Mouse (Mus musculus): Measurements from ENCODE around the gene Ndufb4. TPM values are rescaled to one million over a fixed set of nuclear protein-coding genes. Genes with fewer than 3 reads are reported as not detected.
"Not testable (repeated sequence)": the region's sequence is repeated elsewhere in the genome, so short reads cannot be mapped to it uniquely, and the experiment has no call there.

Gene Ndufb4
- polyA plus RNA-seq, 1 experiment from 2014 or later, result 65.1 TPM

- H3K27me3 ChIP-seq (ENCODE audit: control insufficient read depth, insufficient read depth, low read length), result no peaks in the 10 kb centered on the region
- no peak overlapping the region for H3K9ac ChIP-seq (ENCODE audit: low read length)
- H3K4me1 ChIP-seq (ENCODE audit: control insufficient read depth, insufficient read depth, low read length), result no peaks in the 10 kb centered on the region
- ATAC-seq (ENCODE audit: low FRiP score), result no peak
- no peak overlapping the region for H3K4me2 ChIP-seq
- H3K36me3 ChIP-seq (ENCODE audit: control insufficient read depth, insufficient read depth, low read length), result peaks cover 15% of the 10 kb centered on the region
- DNase-seq (ENCODE audit: low spot score, missing footprints), result no peak
- no peaks in the 10 kb centered on the region for H3K9me3 ChIP-seq (ENCODE audit: control insufficient read depth, low read length)
- no peak overlapping the region for H3K4me3 ChIP-seq (ENCODE audit: low read depth, low read length)
- H3K27ac ChIP-seq (ENCODE audit: low read depth, low read length), result no peak overlapping the region
- WGBS, result 91% methylated on average over 16 of the region's 16 CpGs
Measured at GRCm38 (mm10) chr16:37647067-37647466, 7.2 kb downstream of the Ndufb4 start.

DNA sequence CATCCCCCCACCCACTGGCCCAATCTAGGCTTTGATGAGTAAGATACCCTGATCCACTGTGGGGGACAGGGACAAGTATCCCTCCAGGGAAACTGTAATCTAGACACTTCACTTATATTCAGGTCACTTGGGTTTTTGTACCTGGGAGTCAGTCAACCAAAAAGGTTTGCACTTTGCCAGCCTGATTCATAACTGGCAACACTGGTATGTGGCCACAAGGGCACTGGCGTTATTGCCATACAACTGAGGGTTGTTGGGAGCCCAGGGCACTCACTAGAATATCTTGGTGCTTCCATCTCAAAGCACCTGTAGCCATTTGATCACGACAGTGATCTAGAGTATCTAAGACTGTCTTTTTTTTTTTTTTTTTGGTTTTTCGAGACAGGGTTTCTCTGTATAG, 8.5 kb downstream of the Ndufb4 start:
- H3K4me2 ChIP-seq, result no peak overlapping the region
- no peaks in the 10 kb centered on the region for H3K4me1 ChIP-seq (ENCODE audit: control insufficient read depth, insufficient read depth, low read length)
- H3K4me3 ChIP-seq (ENCODE audit: low read depth, low read length), result no peak overlapping the region
- H3K27ac ChIP-seq (ENCODE audit: low read depth, low read length), result no peak overlapping the region
- peaks cover 15% of the 10 kb centered on the region for H3K36me3 ChIP-seq (ENCODE audit: control insufficient read depth, insufficient read depth, low read length)
- ATAC-seq (ENCODE audit: low FRiP score) (no peak), DNase-seq (ENCODE audit: low spot score, missing footprints) (no peak)
- H3K9ac ChIP-seq (ENCODE audit: low read length), result no peak overlapping the region
- no peaks in the 10 kb centered on the region for H3K27me3 ChIP-seq (ENCODE audit: control insufficient read depth, insufficient read depth, low read length)
- 87% methylated on average over 3 of the region's 3 CpGs for WGBS
- H3K9me3 ChIP-seq (ENCODE audit: control insufficient read depth, low read length), result no peaks in the 10 kb centered on the region

DNA sequence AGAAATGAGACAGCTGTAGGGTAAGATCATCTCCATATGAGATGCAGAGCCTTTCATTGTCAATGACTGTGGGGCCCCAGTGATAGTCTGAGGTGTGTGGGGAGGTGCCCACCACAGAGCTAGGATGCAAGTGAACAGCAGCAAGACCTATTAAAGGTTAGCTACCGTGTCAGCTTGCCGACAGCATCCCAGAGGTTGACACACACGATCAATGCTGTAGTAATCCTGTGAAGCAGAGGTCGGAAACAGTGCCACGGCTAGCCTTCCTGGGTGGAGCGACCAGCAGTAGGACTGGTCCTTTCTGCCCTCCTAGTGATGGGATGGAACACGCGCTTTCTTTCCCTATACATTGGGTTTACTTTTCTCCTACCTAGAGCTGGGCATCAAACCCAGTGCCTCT, 9.0 kb downstream of the Ndufb4 start:
- no peak overlapping the region for H3K4me2 ChIP-seq
- no peaks in the 10 kb centered on the region for H3K9me3 ChIP-seq (ENCODE audit: control insufficient read depth, low read length)
- DNase-seq (ENCODE audit: low spot score, missing footprints) (no peak), ATAC-seq (ENCODE audit: low FRiP score) (no peak)
- H3K27ac ChIP-seq (ENCODE audit: low read depth, low read length), result no peak overlapping the region
- H3K36me3 ChIP-seq (ENCODE audit: control insufficient read depth, insufficient read depth, low read length), result peaks cover 15% of the 10 kb centered on the region
- no peak overlapping the region for H3K4me3 ChIP-seq (ENCODE audit: low read depth, low read length)
- H3K27me3 ChIP-seq (ENCODE audit: control insufficient read depth, insufficient read depth, low read length), result no peaks in the 10 kb centered on the region
- no peak overlapping the region for H3K9ac ChIP-seq (ENCODE audit: low read length)
- 89% methylated on average over 8 of the region's 8 CpGs for WGBS
- H3K4me1 ChIP-seq (ENCODE audit: control insufficient read depth, insufficient read depth, low read length), result no peaks in the 10 kb centered on the region

GRCm38 (mm10) chr16:37644486-37644885, 9.8 kb downstream of the Ndufb4 start:
- H3K9me3 ChIP-seq (ENCODE audit: control insufficient read depth, low read length), result no peaks in the 10 kb centered on the region
- H3K4me2 ChIP-seq, result no peak overlapping the region
- DNase-seq (ENCODE audit: low spot score, missing footprints) (no peak), ATAC-seq (ENCODE audit: low FRiP score) (no peak)
- no peak overlapping the region for H3K27ac ChIP-seq (ENCODE audit: low read depth, low read length)
- no peaks in the 10 kb centered on the region for H3K27me3 ChIP-seq (ENCODE audit: control insufficient read depth, insufficient read depth, low read length)
- no peak overlapping the region for H3K9ac ChIP-seq (ENCODE audit: low read length)
- H3K36me3 ChIP-seq (ENCODE audit: control insufficient read depth, insufficient read depth, low read length), result peaks cover 15% of the 10 kb centered on the region
- H3K4me1 ChIP-seq (ENCODE audit: control insufficient read depth, insufficient read depth, low read length), result no peaks in the 10 kb centered on the region
- 91% methylated on average over 5 of the region's 5 CpGs for WGBS
- no peak overlapping the region for H3K4me3 ChIP-seq (ENCODE audit: low read depth, low read length)

- H3K9ac ChIP-seq (ENCODE audit: low read length); H3K4me1 ChIP-seq (ENCODE audit: control insufficient read depth, insufficient read depth, low read length); H3K27me3 ChIP-seq (ENCODE audit: control insufficient read depth, insufficient read depth, low read length); DNase-seq (ENCODE audit: low spot score, missing footprints); ATAC-seq (ENCODE audit: low FRiP score); H3K4me3 ChIP-seq (ENCODE audit: low read depth, low read length); H3K27ac ChIP-seq (ENCODE audit: low read depth, low read length); H3K36me3 ChIP-seq (ENCODE audit: control insufficient read depth, insufficient read depth, low read length); H3K4me2 ChIP-seq; H3K9me3 ChIP-seq (ENCODE audit: control insufficient read depth, low read length): not testable (repeated sequence)
Measured at GRCm38 (mm10) chr16:37640522-37640921, 13.7 kb downstream of the Ndufb4 start.

- Histone ChIP-seq H3K27me3 (ENCODE audit: control insufficient read depth, insufficient read depth, low read length) (no peaks in the 10 kb centered on the region), H3K4me2 (no peak overlapping the region), H3K36me3 (ENCODE audit: control insufficient read depth, insufficient read depth, low read length) (no peaks in the 10 kb centered on the region), H3K9ac (ENCODE audit: low read length) (no peak overlapping the region), H3K27ac (ENCODE audit: low read depth, low read length) (no peak overlapping the region), H3K4me3 (ENCODE audit: low read depth, low read length) (no peak overlapping the region), H3K9me3 (ENCODE audit: control insufficient read depth, low read length) (no peaks in the 10 kb centered on the region), H3K4me1 (ENCODE audit: control insufficient read depth, insufficient read depth, low read length) (no peaks in the 10 kb centered on the region)
- DNase-seq (ENCODE audit: low spot score, missing footprints), result no peak
- ATAC-seq (ENCODE audit: low FRiP score), result no peak
Measured at GRCm38 (mm10) chr16:37637802-37638201, 16.5 kb downstream of the Ndufb4 start.

- Histone ChIP-seq H3K27me3 (ENCODE audit: control insufficient read depth, insufficient read depth, low read length) (no peaks in the 10 kb centered on the region), H3K9me3 (ENCODE audit: control insufficient read depth, low read length) (no peaks in the 10 kb centered on the region), H3K4me1 (ENCODE audit: control insufficient read depth, insufficient read depth, low read length) (no peaks in the 10 kb centered on the region), H3K4me3 (ENCODE audit: low read depth, low read length) (no peak overlapping the region), H3K9ac (ENCODE audit: low read length) (no peak overlapping the region), H3K27ac (ENCODE audit: low read depth, low read length) (no peak overlapping the region), H3K4me2 (no peak overlapping the region), H3K36me3 (ENCODE audit: control insufficient read depth, insufficient read depth, low read length) (no peaks in the 10 kb centered on the region)
- no peak for ATAC-seq (ENCODE audit: low FRiP score)
- no peak for DNase-seq (ENCODE audit: low spot score, missing footprints)
- whole genome bisulfite sequencing, result 67% methylated on average over 6 of the region's 6 CpGs
Measured at GRCm38 (mm10) chr16:37636107-37636506, 18.1 kb downstream of the Ndufb4 start.

GRCm38 (mm10) chr16:37635095-37635494, 19.2 kb downstream of the Ndufb4 start:
- DNase-seq (ENCODE audit: low spot score, missing footprints), result no peak
- Histone ChIP-seq H3K27me3 (ENCODE audit: control insufficient read depth, insufficient read depth, low read length) (no peaks in the 10 kb centered on the region), H3K4me3 (ENCODE audit: low read depth, low read length) (no peak overlapping the region), H3K4me1 (ENCODE audit: control insufficient read depth, insufficient read depth, low read length) (no peaks in the 10 kb centered on the region), H3K9ac (ENCODE audit: low read length) (no peak overlapping the region), H3K27ac (ENCODE audit: low read depth, low read length) (no peak overlapping the region), H3K9me3 (ENCODE audit: control insufficient read depth, low read length) (no peaks in the 10 kb centered on the region), H3K4me2 (no peak overlapping the region), H3K36me3 (ENCODE audit: control insufficient read depth, insufficient read depth, low read length) (no peaks in the 10 kb centered on the region)
- ATAC-seq (ENCODE audit: low FRiP score), result no peak
- 94% methylated on average over 1 of the region's 1 CpGs for WGBS

DNA sequence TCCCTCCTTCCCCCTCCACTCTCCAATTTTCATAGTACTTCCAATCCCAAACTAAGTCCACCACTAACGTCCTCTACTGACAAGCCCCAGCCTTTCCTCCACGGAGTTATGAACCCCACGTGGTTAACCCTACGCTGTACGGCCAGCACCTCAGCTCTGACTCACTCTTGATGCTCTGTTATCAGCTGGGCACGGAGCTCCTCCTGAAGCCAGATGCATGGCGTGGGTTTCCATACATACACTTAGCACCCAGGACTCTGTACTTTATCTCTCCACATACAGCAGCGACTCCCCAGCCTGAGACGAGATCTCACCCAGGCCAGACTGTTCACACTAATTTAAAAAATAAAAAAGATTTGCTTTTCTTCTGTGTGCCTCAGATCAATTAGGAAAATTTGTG, 19.7 kb downstream of the Ndufb4 start:
- Histone ChIP-seq H3K27ac (ENCODE audit: low read depth, low read length) (no peak overlapping the region), H3K4me3 (ENCODE audit: low read depth, low read length) (no peak overlapping the region), H3K9me3 (ENCODE audit: control insufficient read depth, low read length) (no peaks in the 10 kb centered on the region), H3K27me3 (ENCODE audit: control insufficient read depth, insufficient read depth, low read length) (no peaks in the 10 kb centered on the region), H3K36me3 (ENCODE audit: control insufficient read depth, insufficient read depth, low read length) (no peaks in the 10 kb centered on the region), H3K4me2 (no peak overlapping the region), H3K4me1 (ENCODE audit: control insufficient read depth, insufficient read depth, low read length) (no peaks in the 10 kb centered on the region), H3K9ac (ENCODE audit: low read length) (no peak overlapping the region)
- DNase-seq (ENCODE audit: low spot score, missing footprints), result no peak
- WGBS, result 76% methylated on average over 9 of the region's 9 CpGs
- no peak for ATAC-seq (ENCODE audit: low FRiP score)

DNA sequence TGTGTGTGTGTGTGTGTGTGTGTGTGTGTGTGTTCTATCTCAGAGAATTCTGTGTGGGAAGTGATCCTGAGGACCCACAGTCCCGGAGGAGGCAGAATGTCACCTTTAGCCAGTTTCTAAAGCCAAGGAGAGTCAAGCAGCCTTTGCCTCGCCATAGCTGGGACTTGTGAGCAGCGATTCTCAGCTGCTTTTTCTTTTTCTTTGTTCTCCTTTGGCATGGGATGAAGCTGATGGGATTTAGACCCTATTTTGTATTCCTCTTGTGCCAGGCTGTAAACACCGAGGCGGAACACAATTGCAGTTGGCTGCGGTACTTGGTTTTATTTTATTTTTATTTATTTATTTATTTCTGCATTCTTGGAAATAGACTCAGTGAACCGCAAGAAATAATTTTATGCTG, 25.2 kb downstream of the Ndufb4 start:
- H3K4me3 ChIP-seq (ENCODE audit: low read depth, low read length), result no peak overlapping the region
- H3K9ac ChIP-seq (ENCODE audit: low read length), result no peak overlapping the region
- no peaks in the 10 kb centered on the region for H3K4me1 ChIP-seq (ENCODE audit: control insufficient read depth, insufficient read depth, low read length)
- no peak overlapping the region for H3K27ac ChIP-seq (ENCODE audit: low read depth, low read length)
- ATAC-seq (ENCODE audit: low FRiP score) (no peak), DNase-seq (ENCODE audit: low spot score, missing footprints) (peak; percentile 68)
- H3K36me3 ChIP-seq (ENCODE audit: control insufficient read depth, insufficient read depth, low read length), result no peaks in the 10 kb centered on the region
- 69% methylated on average over 7 of the region's 7 CpGs for WGBS
- no peaks in the 10 kb centered on the region for H3K27me3 ChIP-seq (ENCODE audit: control insufficient read depth, insufficient read depth, low read length)
- H3K4me2 ChIP-seq, result no peak overlapping the region
- H3K9me3 ChIP-seq (ENCODE audit: control insufficient read depth, low read length), result no peaks in the 10 kb centered on the region
